Mouse (Mus musculus): Measurements from ENCODE around the gene Ocln.

Gene Ocln

GRCm38 (mm10) chr13:100552369-100553041, at the start of gene Ocln:
Ocln (minus strand) TSS chr13:100552718.
- peak; percentile 45 for DNase-seq (ENCODE audit: low read depth, low spot score)

GRCm38 (mm10) chr13:100601034-100601433, 48.5 kb upstream of the Ocln start:
- DNase-seq (ENCODE audit: low read depth, low spot score): no peak

DNA sequence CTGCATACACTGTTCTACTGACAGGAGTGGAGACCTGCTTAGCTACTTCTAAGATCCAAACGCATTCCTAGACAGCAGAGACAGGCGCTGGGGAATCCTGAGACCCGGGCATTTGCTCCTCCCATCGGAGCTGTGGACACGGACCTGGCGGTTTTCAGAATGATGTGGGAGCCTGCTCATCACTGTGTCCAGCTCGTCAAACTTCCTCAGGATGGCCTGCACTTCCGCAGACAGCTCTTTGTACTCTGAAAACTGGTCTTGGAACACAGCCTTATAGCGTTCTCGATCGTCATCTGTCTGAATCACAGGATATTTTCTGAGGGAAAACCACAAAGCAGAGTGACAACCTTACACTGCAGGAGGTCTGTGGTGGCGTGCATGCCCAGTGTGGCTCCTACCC, 47.8 kb upstream of the Ocln start:
- DNase-seq (ENCODE audit: low read depth, low spot score): no peak

- no peak for DNase-seq (ENCODE audit: low read depth, low spot score)
Measured at GRCm38 (mm10) chr13:100597284-100597683, 44.8 kb upstream of the Ocln start.

GRCm38 (mm10) chr13:100595552-100595885, 43.0 kb upstream of the Ocln start:
- DNase-seq (ENCODE audit: low read depth, low spot score): no peak

- DNase-seq (ENCODE audit: low read depth, low spot score): no peak
Measured at GRCm38 (mm10) chr13:100594838-100595551, 42.5 kb upstream of the Ocln start.

GRCm38 (mm10) chr13:100594041-100594792, 41.7 kb upstream of the Ocln start:
- DNase-seq (ENCODE audit: low read depth, low spot score): no peak

GRCm38 (mm10) chr13:100588646-100589045, 36.1 kb upstream of the Ocln start:
- no peak for DNase-seq (ENCODE audit: low read depth, low spot score)

- DNase-seq (ENCODE audit: low read depth, low spot score): no peak
Measured at GRCm38 (mm10) chr13:100582144-100582543, 29.6 kb upstream of the Ocln start.

DNA sequence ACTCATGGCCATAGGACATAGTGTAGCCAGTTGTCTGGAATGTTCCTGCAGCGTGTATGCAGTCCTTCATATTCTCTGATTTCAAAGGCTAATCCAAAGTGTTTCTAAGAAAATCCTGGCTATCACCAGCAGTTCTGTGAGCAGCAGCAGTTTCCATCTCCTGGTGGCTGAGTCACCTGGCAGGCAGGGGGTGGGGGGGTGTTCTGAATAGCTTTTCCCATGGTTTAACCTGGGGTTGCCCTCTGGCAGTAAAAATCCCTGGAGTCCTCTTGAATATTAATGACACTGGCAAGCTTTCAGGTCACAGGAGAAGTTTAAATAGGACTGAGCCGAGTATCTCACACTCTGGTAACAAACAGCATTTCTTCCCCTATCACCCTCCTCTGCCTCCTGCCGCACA, 29.2 kb upstream of the Ocln start:
- DNase-seq (ENCODE audit: low read depth, low spot score): no peak

DNA sequence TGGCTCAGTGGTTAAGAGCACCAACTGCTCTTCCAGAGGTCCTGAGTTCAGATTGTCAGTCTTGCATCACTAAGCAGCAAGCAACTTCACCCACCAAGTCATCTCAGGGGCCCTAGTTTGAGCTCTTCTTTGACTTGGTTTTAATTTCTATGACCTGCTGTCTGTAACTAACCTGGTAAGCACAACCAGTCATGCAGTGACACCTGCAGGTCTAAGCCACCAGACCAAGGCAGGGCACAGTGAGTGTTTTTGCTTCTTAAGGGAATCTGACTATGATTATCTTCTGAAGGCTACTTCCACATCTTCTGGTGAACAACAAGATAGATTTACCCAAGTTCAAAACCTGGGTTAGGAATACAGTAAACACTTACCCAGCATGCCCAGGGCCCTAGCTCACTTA, 27.4 kb upstream of the Ocln start:
- no peak for DNase-seq (ENCODE audit: low read depth, low spot score)

- DNase-seq (ENCODE audit: low read depth, low spot score): no peak
Measured at GRCm38 (mm10) chr13:100579220-100579619, 26.7 kb upstream of the Ocln start.

DNA sequence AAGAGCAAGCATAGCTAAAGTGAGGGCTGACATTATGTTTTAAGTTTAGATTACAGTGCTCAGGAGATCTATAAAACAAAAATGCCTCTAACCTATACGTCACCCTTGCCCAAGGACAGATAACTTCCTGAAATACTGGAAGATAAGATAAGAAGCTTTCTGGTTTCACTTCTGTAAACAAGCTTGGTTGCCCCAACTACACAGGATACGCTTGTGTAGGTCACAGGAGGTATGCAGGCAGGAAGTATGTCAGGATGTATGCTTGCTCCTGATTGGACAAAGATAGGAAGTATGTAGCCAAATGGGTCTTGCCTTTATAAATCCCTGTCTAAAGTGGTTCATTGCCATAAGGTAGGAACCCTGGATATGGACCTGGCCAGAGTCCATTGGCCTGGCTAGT, 23.4 kb upstream of the Ocln start:
- DNase-seq (ENCODE audit: low read depth, low spot score): no peak

DNA sequence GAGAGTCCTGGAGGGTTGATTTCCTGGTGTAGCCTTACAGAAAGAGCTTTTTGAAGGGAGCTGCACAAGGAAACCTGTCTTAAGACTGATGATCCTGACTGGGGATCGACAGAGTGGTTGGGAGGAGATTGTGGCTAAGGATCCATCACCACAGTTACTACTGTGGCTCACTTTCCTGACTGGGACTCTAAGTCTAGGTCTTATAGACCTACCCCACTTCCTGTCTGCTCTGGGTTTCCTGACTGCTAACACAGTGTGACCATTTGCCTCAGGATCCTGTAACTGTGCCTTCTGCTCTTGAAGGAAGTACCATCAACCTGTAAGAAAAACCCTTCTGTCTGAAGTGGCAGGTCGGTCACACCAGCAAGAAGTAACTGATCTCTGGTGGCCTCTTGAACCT, 18.2 kb upstream of the Ocln start:
- no peak for DNase-seq (ENCODE audit: low read depth, low spot score)

DNA sequence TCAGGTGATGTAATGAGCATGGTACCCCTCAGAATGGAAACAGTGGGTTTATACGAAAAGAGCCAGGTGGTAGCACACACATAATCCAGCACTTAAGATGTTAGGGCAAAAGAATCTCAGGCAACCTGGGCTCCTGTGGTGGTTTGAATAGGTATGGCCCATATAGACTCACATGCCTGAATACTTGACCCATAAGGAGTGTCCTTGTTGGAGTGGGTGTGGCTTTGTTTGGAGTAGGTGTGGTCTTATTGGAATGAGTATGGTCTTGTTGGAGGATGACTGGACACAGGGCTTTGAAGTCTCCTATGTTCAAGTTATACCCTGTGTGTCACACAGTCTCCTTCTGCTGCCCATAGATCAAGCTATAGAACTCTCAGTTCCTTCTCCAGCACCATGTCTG, 15.8 kb upstream of the Ocln start:
- DNase-seq (ENCODE audit: low read depth, low spot score): no peak

GRCm38 (mm10) chr13:100559449-100559848, 6.9 kb upstream of the Ocln start:
- no peak for DNase-seq (ENCODE audit: low read depth, low spot score)

DNA sequence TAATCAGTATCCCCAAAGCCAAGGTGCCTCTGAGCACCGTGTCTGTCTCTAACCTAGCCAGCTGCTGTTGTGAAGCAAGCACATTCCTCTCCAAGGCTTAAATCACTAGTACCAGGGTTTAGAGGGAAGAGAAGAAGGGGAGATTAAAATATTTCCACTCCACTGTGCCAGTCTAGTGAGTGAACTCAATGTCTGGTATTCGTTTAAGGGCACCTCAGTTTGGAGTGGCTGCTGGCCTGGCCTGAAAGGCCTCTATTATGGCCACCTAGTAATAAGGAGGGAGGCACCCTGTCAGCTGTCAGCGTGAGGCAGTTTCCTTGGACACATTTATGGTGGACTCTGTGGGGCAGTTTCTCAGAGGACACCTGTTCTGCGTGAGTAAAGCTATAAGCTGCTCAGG, 4.5 kb upstream of the Ocln start:
- DNase-seq (ENCODE audit: low read depth, low spot score): no peak

DNA sequence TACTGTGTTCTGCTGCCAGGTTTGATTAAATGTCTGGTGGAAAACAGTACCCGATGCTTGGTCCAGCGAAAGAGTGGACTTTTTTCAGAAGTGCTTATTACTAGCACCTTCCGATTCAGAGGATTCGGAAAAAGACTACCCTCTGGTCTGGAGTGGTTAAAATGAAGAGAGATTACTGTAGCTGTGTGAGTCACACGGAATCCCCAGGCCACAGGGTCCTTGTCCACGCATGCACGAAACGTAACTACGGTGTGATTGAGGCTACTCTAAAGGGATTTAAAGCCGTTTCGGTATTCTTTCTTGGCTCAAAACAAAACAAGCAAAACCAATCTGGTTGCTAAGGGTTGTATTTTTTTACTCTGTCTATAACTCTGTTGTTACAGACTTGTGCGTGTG, 522 bp upstream of the Ocln start:
- DNase-seq (ENCODE audit: low read depth, low spot score): no peak

- DNase-seq (ENCODE audit: low read depth, low spot score): no peak
Measured at GRCm38 (mm10) chr13:100552009-100552368, 529 bp downstream of the Ocln start.

DNA sequence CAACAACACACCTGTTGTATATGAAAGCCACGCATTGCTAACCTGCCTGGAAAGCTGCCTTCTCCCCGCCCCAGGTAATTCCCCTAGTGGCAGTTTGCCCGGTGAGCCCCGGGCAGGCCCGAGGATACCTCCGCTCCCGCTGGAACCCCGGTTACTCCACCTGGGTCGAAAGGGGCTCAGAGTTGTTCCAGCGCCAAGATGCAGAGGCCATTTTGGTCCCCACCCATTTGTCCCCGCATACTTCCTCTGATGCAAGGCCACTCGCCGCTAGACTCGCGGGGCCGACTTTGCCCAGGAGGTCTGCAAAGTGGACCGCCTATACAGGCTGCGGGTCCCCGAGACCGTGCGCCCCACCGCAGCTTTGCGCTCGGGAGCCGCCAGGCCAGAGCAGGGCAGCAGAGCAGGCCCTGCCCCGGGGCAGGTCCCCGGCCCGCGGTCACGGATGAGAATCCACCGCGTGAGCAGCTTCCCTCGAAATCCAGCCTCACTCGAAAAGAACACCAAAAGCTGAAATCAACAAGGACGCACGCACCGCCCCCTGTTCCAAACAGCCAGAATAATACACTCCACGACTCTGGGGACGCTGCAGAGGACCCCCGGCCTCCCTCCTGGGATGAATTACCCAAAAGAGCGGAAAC, 1.0 kb downstream of the Ocln start:
- DNase-seq (ENCODE audit: low read depth, low spot score): no peak

- no peak for DNase-seq (ENCODE audit: low read depth, low spot score)
Measured at GRCm38 (mm10) chr13:100547269-100547668, 5.2 kb downstream of the Ocln start.

DNA sequence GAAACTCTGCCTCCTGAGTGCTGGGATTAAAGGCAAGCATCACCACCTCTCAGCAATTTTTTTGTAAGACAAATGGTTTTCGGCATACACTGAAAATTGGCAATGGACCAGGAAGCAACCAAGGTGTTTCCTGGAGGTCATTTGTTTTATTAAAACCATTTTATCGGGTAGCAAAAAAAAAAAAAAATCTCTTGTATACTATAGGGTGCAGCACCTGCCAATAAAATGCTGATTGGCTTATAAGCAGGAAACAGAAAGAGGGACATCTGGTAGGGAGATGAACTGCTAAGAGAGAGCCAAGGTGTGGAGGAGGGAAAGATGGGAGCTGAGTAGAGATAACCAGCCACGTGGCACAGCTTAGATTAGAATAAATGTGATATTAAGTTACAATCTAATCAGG, 7.0 kb downstream of the Ocln start:
- no peak for DNase-seq (ENCODE audit: low read depth, low spot score)
